Mouse (Mus musculus) neural tube, embryonic 13.5 days (tissue): ENCODE data around the gene Fam78a. TPM values are rescaled to one million over a fixed set of nuclear protein-coding genes. Genes with fewer than 3 reads are reported as not detected.

ENCODE experiments used
- ATAC-seq: fragments of 200-750 bp; cut with Nextera tagmentation; 2 replicates; pipeline ENCODE4 v1.8.0; 2017; ENCODE audit warnings: low read depth, mild to moderate bottlenecking, moderate TSS enrichment, moderate library complexity
- H3K27ac ChIP-seq: fragments of 300-500 bp; sonication (generic); replicated peaks from 2 replicates; pipeline ENCODE4 v1.5.1; 2015; ENCODE audit warnings: moderate library complexity, mild to moderate bottlenecking, inconsistent platforms
- H3K27me3 ChIP-seq: fragments of 300-500 bp; sonication (generic); 2 replicates; pipeline ENCODE4 v1.6.1; 2015; ENCODE audit warnings: mild to moderate bottlenecking, inconsistent platforms
- H3K36me3 ChIP-seq: fragments of 300-500 bp; sonication (generic); 2 replicates; pipeline ENCODE4 v1.6.1; 2015; ENCODE audit warnings: mild to moderate bottlenecking, inconsistent platforms
- H3K4me1 ChIP-seq: fragments of 300-500 bp; sonication (generic); replicated peaks from 2 replicates; pipeline ENCODE4 v1.6.1; 2015; ENCODE audit warnings: inconsistent platforms
- H3K4me2 ChIP-seq: fragments of 300-500 bp; sonication (generic); 2 replicates; pipeline ENCODE4 v1.6.1; 2015; ENCODE audit warnings: inconsistent platforms, mild to moderate bottlenecking, moderate library complexity
- H3K4me3 ChIP-seq: fragments of 300-500 bp; sonication (generic); 2 replicates; pipeline ENCODE4 v1.5.1; 2015; ENCODE audit warnings: mild to moderate bottlenecking, inconsistent platforms
- H3K9ac ChIP-seq: fragments of 300-500 bp; sonication (generic); 2 replicates; pipeline ENCODE4 v1.6.1; 2015; ENCODE audit warnings: moderate library complexity, mild to moderate bottlenecking, inconsistent platforms
- H3K9me3 ChIP-seq: fragments of 300-500 bp; sonication (generic); 2 replicates; pipeline ENCODE4 v1.6.1; 2016; ENCODE audit warnings: inconsistent platforms
- WGBS: fragments of 180-500 bp; shearing (Covaris S2); methylation state at CpG from one replicate; pipeline ENCODE4 v1.1.7; 2015; 5-methylcytosine and 5-hydroxymethylcytosine counted together
- polyA plus RNA-seq: library from polyadenylated mRNA; unstranded; fragments of >200 nt; fragmentation: Nextera tagmentation; extraction: Ambion mirVana; gene quantifications from 2 replicates; pipeline ENCODE4 v1.2.1, GENCODE M21; 2015

The Fam78a gene
- polyA plus RNA-seq, 1 experiment from 2014 or later, result 0.88 TPM

DNA sequence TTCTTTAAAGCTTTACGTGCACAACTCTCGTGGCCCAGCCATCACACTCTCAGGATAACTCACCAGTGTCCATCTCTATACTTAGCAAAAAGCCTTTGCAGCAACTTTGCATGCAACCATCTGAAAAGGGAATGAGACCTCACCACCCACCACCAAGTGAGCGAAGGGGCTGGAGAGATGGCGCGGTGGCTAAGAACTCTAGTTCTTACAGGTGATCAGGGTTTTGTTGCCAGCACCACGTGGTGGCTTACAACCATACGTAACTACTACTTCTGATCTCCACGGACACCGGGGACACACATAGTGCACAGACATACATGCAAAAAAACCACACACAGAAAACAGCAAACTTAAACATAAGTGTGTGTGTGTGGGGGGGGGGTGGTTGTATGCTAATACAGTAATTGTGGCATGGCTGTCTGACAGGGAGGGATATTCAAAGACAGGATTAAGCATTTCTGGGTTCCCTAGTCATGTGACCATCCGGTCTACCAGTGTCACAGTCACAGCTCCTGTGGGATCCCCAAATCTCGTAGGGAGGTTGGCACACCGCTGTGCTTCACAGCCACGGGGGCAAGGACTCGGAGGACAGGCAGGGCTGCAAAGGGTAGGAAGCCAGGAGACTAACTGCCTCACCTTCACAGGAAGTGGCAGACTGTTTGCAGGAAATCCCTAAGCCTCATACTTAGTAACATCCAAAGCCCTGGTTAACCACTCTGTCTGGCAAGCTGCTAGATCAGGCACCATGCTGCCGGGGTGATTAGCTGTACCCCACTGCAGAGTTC is 21.8 kb downstream of the Fam78a start:
- Histone ChIP-seq H3K9me3 (no peaks in the 10 kb centered on the region), H3K27ac (no peak overlapping the region), H3K9ac (no peak overlapping the region), H3K4me2 (no peak overlapping the region), H3K4me3 (no peak overlapping the region), H3K27me3 (no peaks in the 10 kb centered on the region), H3K4me1 (peaks cover 8% of the 10 kb centered on the region; the same call in 1 of the 2 replicates), H3K36me3 (no peaks in the 10 kb centered on the region)
- WGBS, result 88% methylated on average over 15 of the region's 15 CpGs
- ATAC-seq, result no peak

DNA sequence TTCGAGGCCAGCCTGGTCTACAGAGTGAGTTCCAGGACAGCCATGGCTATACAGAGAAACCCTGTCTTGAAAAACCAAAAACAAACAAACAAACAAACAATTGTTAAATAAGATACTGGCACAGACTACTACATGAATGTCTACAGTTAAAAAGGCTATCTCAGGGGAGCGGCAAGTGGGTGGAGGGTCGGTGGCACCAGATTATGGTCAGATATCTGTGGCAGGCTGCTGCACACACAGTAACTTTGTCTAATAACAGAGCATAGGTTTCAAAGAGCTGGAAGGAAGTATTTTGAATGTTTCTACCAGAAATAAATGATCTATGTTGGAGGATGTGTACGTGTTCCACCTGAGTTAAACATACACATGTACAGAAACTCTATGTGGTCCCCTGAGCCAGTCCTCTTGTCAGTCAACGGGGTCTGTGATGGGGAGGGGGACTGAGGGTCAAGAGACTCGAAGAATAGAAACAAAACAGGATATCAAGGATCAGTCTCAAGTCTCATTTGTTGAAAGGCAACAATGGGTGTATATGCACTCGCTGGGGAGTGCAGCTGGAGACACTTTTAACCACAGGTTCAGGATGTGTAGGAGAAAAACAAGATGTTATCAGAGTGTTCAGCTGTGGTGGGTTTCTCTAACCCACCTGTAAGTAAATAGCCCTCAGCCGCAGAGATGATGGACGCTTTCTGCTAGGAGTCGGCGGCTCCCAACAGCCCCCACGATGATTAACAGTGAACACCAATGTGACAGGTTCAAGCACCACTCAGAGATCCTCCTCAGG is 22.7 kb downstream of the Fam78a start:
- Histone ChIP-seq H3K4me2 (no peak overlapping the region), H3K9ac (no peak overlapping the region), H3K36me3 (no peaks in the 10 kb centered on the region), H3K9me3 (no peaks in the 10 kb centered on the region), H3K27me3 (no peaks in the 10 kb centered on the region), H3K4me1 (peaks cover 8% of the 10 kb centered on the region; the same call in 1 of the 2 replicates), H3K27ac (no peak overlapping the region), H3K4me3 (no peak overlapping the region)
- no peak for ATAC-seq
- 78% methylated on average over 12 of the region's 12 CpGs for WGBS

DNA sequence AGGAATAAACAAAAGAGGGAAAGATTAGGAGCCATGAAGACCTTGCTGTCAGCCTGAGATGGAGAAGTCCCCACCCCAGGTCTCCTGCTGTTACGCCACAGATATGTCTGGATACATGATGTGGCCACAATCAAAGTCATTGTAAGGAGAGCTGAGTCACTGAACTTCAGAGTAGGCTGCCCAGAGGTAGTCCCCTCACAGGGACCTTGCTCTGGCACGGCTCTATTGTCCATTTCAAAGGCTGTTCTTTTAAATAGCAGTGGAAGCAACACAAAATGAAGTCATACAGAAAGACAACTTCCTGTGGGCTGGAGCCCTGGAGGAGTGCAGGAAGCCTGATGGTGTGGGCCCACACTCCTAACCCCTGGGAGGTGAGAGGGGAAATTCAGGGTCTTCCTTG is 23.5 kb downstream of the Fam78a start:
- Histone ChIP-seq H3K4me1 (peaks cover 8% of the 10 kb centered on the region; the same call in 1 of the 2 replicates), H3K27ac (no peak overlapping the region), H3K27me3 (no peaks in the 10 kb centered on the region), H3K9ac (no peak overlapping the region), H3K36me3 (no peaks in the 10 kb centered on the region), H3K4me2 (no peak overlapping the region), H3K4me3 (no peak overlapping the region), H3K9me3 (no peaks in the 10 kb centered on the region)
- 68% methylated on average over 2 of the region's 2 CpGs for WGBS
- ATAC-seq, result no peak

DNA sequence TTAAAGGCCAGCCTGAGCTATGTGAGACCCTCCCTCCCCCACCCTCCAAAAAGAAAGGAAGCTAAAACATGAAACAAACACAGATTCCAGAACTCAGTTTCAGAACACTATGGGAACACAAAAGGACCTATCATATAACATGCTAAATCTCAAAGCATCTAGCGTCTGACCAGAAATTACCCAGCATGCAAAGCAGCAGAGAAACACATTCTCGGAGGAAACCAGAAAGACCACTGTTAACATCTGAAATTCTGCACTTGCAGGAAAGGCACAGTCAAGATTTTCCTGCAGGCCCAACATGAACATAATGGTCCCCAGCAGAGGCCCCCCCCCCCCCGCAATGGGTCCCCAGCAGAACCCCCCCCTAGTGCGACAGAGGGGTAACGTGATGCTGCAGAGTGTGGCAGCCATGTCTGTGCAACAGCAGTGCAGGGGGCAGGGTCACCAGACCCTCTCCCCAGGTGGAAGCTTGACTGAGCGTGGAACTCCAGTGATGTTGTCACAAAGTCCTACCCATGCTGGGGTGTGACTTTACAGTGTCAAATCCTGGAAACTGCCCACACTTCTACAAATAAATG is 24.3 kb downstream of the Fam78a start:
- Histone ChIP-seq H3K9ac (no peak overlapping the region), H3K4me1 (peaks cover 8% of the 10 kb centered on the region; the same call in 1 of the 2 replicates), H3K9me3 (no peaks in the 10 kb centered on the region), H3K27ac (no peak overlapping the region), H3K36me3 (no peaks in the 10 kb centered on the region), H3K27me3 (no peaks in the 10 kb centered on the region), H3K4me3 (no peak overlapping the region), H3K4me2 (no peak overlapping the region)
- WGBS, result 76% methylated on average over 6 of the region's 6 CpGs
- no peak for ATAC-seq

GRCm38 (mm10) chr2:32059613-32060012 is 25.0 kb downstream of the Fam78a start:
- Histone ChIP-seq H3K9ac (no peak overlapping the region), H3K4me3 (no peak overlapping the region), H3K4me2 (no peak overlapping the region), H3K36me3 (no peaks in the 10 kb centered on the region), H3K4me1 (0 out of 2 replicates have a peak, but pooled peaks cover 1% of the 10 kb centered on the region), H3K9me3 (no peaks in the 10 kb centered on the region), H3K27ac (no peak overlapping the region), H3K27me3 (no peaks in the 10 kb centered on the region)
- ATAC-seq, result no peak
- 73% methylated on average over 6 of the region's 6 CpGs for WGBS

DNA sequence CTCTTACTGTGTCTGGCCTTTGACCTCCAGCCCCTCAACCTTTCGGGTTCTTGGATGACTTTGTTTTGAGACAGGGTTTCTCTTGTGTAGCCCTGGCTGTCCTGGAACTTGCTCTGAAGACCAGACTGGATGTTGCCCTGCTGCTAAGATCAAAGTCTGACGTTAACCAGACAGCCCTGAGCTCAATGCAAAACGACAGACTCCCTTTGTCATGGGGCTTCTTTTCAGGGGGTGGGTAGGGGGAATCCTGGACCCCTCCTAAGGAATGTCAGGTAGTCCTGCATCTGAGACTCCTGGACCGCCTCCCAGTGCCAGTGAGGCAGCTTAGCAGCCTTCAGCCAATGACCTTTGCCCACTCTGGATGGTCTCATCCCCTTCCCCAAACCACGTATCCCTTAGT is 25.9 kb downstream of the Fam78a start:
- H3K4me1 ChIP-seq, result no peaks in the 10 kb centered on the region
- no peak for ATAC-seq
- WGBS, result 38% methylated on average over 5 of the region's 5 CpGs

GRCm38 (mm10) chr2:32058241-32058640 is 26.4 kb downstream of the Fam78a start:
- H3K36me3 ChIP-seq, result no peaks in the 10 kb centered on the region; the same call in 1 of the 2 replicates
- ATAC-seq, result no peak
- no peak overlapping the region for H3K4me2 ChIP-seq
- H3K9ac ChIP-seq, result no peak overlapping the region
- H3K4me1 ChIP-seq, result no peaks in the 10 kb centered on the region
- no peak overlapping the region for H3K27ac ChIP-seq
- WGBS, result 70% methylated on average over 9 of the region's 9 CpGs
- H3K9me3 ChIP-seq, result no peaks in the 10 kb centered on the region
- no peaks in the 10 kb centered on the region for H3K27me3 ChIP-seq
- H3K4me3 ChIP-seq, result no peak overlapping the region

More for the DNA sequence above, 25.9 kb downstream of the Fam78a start:
- H3K4me3 ChIP-seq, result no peak overlapping the region
- no peak overlapping the region for H3K4me2 ChIP-seq
- H3K36me3 ChIP-seq, result no peaks in the 10 kb centered on the region; the same call in 1 of the 2 replicates
- no peak overlapping the region for H3K27ac ChIP-seq
- no peaks in the 10 kb centered on the region for H3K27me3 ChIP-seq
- H3K9ac ChIP-seq, result no peak overlapping the region
- no peaks in the 10 kb centered on the region for H3K9me3 ChIP-seq

- 94% methylated on average over 4 of the region's 4 CpGs for WGBS
Measured at GRCm38 (mm10) chr2:32057794-32058193, 26.9 kb downstream of the Fam78a start.

DNA sequence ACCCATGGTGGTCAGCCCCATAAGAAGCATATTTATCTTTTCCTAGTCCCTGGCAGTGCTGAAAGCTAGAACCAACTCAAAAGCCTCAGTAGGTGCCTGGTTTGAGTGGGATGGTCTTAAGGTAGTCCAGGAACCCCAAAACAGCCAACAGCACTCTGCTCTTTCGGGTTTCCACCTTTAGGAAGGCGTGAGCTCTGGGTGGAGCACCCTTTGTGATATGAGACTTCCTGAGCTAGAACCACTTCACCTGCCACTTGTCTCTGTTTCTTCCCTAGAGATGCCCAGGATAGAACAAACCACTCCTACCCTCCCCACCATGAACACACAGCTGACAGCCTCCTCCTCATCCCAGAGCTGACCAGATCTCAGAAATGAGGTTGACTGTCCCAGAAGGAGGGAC is 27.3 kb downstream of the Fam78a start:
- Histone ChIP-seq H3K27me3 (no peaks in the 10 kb centered on the region), H3K4me1 (no peaks in the 10 kb centered on the region), H3K4me2 (no peak overlapping the region), H3K9me3 (no peaks in the 10 kb centered on the region), H3K36me3 (peaks cover 3% of the 10 kb centered on the region), H3K4me3 (no peak overlapping the region), H3K9ac (no peak overlapping the region), H3K27ac (no peak overlapping the region)
- ATAC-seq, result no peak
- 89% methylated on average over 2 of the region's 2 CpGs for WGBS

More at GRCm38 (mm10) chr2:32057794-32058193, 26.9 kb downstream of the Fam78a start:
- H3K4me1 ChIP-seq, result no peaks in the 10 kb centered on the region
- H3K36me3 ChIP-seq, result no peaks in the 10 kb centered on the region; the same call in 1 of the 2 replicates
- no peak overlapping the region for H3K9ac ChIP-seq
- ATAC-seq, result no peak
- H3K9me3 ChIP-seq, result no peaks in the 10 kb centered on the region
- H3K4me3 ChIP-seq, result no peak overlapping the region
- H3K27ac ChIP-seq, result no peak overlapping the region
- H3K27me3 ChIP-seq, result no peaks in the 10 kb centered on the region
- H3K4me2 ChIP-seq, result no peak overlapping the region

DNA sequence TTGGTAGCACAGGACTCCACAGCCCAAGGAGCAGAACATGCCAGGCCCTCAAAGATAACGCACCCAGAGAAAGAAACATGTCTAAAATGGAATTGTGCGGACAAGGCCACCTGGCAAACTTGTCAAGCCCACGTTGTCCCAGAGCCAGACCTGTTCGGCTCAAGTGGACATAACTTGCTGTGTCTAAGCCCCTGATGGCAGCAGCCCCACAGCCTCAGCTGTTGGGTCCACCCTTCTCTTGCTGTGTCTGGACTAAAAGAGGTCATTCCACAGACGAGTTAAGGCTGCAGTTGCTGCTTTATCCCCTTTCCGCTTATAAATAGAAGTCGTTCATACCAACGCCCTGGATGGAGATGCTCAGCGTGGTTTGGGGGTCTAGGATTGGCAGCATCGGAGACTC is 28.1 kb downstream of the Fam78a start:
- ATAC-seq, result no peak

DNA sequence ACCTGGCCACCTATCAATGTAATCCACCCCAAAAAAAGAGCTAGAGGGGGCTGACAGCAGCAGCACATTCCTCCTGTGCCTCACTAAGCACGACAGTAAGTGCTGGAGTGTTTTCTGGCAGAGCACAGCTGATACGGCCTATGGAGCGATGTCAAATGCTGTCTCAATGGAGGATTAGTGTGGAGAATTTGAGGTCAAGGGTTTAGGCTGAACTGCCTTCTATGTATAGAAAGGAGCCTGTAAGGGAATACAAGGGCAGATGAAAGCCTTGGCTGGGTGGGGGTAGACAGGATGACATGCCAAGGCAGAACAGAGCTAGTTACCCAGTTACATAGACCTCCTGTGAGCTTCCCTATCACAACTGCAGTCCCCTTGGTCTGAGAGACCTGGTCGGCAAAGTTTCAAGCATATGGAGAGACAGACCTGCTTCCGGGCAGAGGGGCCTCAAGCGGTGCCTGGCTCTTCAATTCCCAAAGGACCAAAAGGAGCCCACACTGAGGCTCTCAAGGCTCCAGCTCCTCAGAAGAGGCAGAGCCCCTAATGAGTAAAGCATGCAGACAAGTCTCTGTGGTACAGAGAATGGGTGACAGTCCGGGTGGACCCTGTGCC is 29.2 kb downstream of the Fam78a start:
- no peaks in the 10 kb centered on the region for H3K9me3 ChIP-seq
- no peak for ATAC-seq
- no peaks in the 10 kb centered on the region for H3K27me3 ChIP-seq
- no peak overlapping the region for H3K9ac ChIP-seq
- no peak overlapping the region for H3K27ac ChIP-seq
- peaks cover 22% of the 10 kb centered on the region for H3K36me3 ChIP-seq
- no peaks in the 10 kb centered on the region for H3K4me1 ChIP-seq
- 51% methylated on average over 7 of the region's 7 CpGs for WGBS
- no peak overlapping the region for H3K4me2 ChIP-seq
- H3K4me3 ChIP-seq, result no peak overlapping the region

More for the DNA sequence above, 28.1 kb downstream of the Fam78a start:
- Histone ChIP-seq H3K4me3 (no peak overlapping the region), H3K4me1 (no peaks in the 10 kb centered on the region), H3K27ac (no peak overlapping the region), H3K4me2 (no peak overlapping the region), H3K36me3 (peaks cover 12% of the 10 kb centered on the region), H3K9me3 (no peaks in the 10 kb centered on the region), H3K9ac (no peak overlapping the region), H3K27me3 (no peaks in the 10 kb centered on the region)
- 90% methylated on average over 10 of the region's 10 CpGs for WGBS

- Histone ChIP-seq H3K36me3 (peaks cover 51% of the 10 kb centered on the region), H3K9me3 (no peaks in the 10 kb centered on the region), H3K4me2 (no peak overlapping the region), H3K9ac (no peak overlapping the region), H3K4me1 (no peaks in the 10 kb centered on the region), H3K27me3 (no peaks in the 10 kb centered on the region), H3K27ac (no peak overlapping the region), H3K4me3 (no peak overlapping the region)
- WGBS, result 94% methylated on average over 7 of the region's 7 CpGs
- no peak for ATAC-seq
Measured at GRCm38 (mm10) chr2:32052418-32052817, 32.2 kb downstream of the Fam78a start.
